Comparison of ENCODE assay signal across 8 mouse cellular contexts in the genomic region with DNA sequence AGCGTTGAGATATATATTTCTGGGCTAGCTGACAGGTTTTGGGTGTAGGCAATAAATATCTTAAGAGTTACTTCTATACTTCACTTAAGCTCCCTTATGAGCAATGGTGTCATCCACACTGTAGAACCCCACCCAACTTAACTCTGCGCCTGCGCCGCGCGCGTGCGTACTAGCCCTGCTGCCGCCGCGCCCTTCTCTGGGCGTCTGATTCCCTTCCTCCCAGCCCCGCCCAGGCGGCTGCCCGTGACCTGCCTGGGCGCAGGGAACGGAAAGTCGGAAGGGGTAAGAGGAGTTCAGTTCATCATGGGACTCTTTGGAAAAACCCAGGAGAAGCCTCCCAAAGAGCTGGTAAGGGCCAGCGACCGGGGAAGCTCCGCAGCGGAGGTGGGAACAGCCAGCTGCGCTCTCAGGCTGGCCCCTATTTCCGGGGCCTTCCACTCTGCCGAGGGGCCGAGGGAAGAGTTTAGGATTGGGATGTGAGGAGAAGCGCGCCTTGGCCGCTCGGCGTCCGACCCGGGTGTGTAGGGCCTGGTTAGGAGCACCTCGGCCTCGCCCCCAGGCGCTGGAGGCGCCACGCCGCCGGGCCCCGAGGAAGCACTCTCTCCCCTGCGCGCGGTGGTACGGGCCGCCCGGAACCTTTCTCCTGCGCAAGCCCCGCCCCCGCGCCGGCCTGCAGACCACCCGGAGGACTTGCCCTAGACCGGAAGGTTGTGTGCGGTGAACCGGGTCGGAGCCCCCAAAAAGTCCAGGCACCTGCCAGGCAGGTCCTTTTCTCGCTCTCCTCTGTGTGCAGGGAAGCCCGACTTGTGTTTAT. TPM values are rescaled to one million over a fixed set of nuclear protein-coding genes. Genes with fewer than 3 reads are reported as not detected.
A peak's percentile ranks its signal among the peaks of the same experiment; 100 is the strongest.
DNase-seq lines count a peak whose midpoint lies in the region; ATAC-seq and TF ChIP-seq lines count a peak whose summit lies in the region.

TSS of gene Chmp3 (plus strand) at position 112 of the 814 bp plus-strand sequence.

- H3K36me3 ChIP-seq in forebrain, embryonic 15.5 days, result no peaks in the 10 kb centered on the region

- no peaks in the 10 kb centered on the region for H3K27me3 ChIP-seq in forebrain, embryonic 15.5 days

- no peak for TF ChIP-seq CTCF in lung, adult 2 months (IDR thresholded peaks at IDR 0.05; ENCODE audit: insufficient read depth, low read length)

- intact Hi-C loops in heart, postnatal 25 days (cut with DNase I), result loop anchor here (2.0 kb wide), 2 partner anchors 49 to 103 kb away; partner anchors contain the start of gene Rmnd5a

- H3K4me2 ChIP-seq in forebrain, embryonic 15.5 days (replicated peaks), result peak within 1 kb of the TSS; percentile 54

- peak; percentile 95 for DNase-seq in ES-CJ7 (ENCODE audit: low read depth, low spot score)
- DNase-seq in cerebellum, adult 11 months, result peak; percentile 94
- peak; percentile 94 for DNase-seq in heart, postnatal 25 days (ENCODE audit: low spot score)
- peak; percentile 94 to 98 for DNase-seq in layer of hippocampus, adult 18-20 months (ENCODE audit: low spot score in 2 of 2)
- peak; percentile 98 for DNase-seq in lung, adult 2 months
- peak; percentile 89 to 90 for DNase-seq in thymus, adult 18-20 months

- no peaks in the 10 kb centered on the region for H3K9me3 ChIP-seq in forebrain, embryonic 15.5 days

- under 1% methylated on average over 59 of the region's 59 CpGs for WGBS in forebrain, embryonic 15.5 days
- WGBS in lung, adult 2 months, result under 1% methylated on average over 59 of the region's 59 CpGs

- H3K4me3 ChIP-seq in forebrain, embryonic 15.5 days, result peak within 1 kb of the TSS; percentile 75
- H3K4me3 ChIP-seq in lung, adult 2 months (replicated peaks; ENCODE audit: extremely low read depth, low read depth, low read length), result peak within 1 kb of the TSS; percentile 97

- peaks cover 10% of the 10 kb centered on the region for H3K4me1 ChIP-seq in forebrain, embryonic 15.5 days
- peaks cover 8% of the 10 kb centered on the region for H3K4me1 ChIP-seq in lung, adult 2 months (ENCODE audit: control insufficient read depth, insufficient read depth, low read length)

- H3K9ac ChIP-seq in forebrain, embryonic 15.5 days (replicated peaks), result peak within 1 kb of the TSS; percentile 96

- peak; percentile 80; the same call in 1 of the 2 replicates for TF ChIP-seq POLR2A in lung, adult 2 months (IDR thresholded peaks at IDR 0.05; ENCODE audit: borderline replicate concordance, extremely low read depth, low read depth, low read length)

- H3K27ac ChIP-seq in forebrain, embryonic 15.5 days (replicated peaks), result peak within 1 kb of the TSS; percentile 96

- peak; percentile 100 for ATAC-seq in forebrain, embryonic 15.5 days (replicated peaks)
- ATAC-seq in neutrophil, adult 5-6 weeks (ENCODE audit: extremely low read depth, insufficient number of reproducible peaks, low FRiP score, poor library complexity, severe bottlenecking), result peak; percentile 80

RNA-seq across cellular contexts. Expression of gene Chmp3, which starts in this region (rescaled TPM):
- polyA plus RNA-seq in forebrain, embryonic 15.5 days (2015; fragmentation: Nextera tagmentation; extraction: Ambion mirVana), result 61.6 and 65.9 TPM in 2 replicates
- 10 to 100 TPM; 47.2 to 51.2 TPM for total RNA-seq in heart, postnatal 25 days (2021)
- 100 to 1,000 TPM in 1 of 2 experiments, 10 to 100 TPM in 1; 98.6 to 103 TPM for total RNA-seq in layer of hippocampus, adult 18-20 months (2021)
- polyA plus RNA-seq in lung, adult 2 months (2012; rRNA removed), result 32.8 and 53.9 TPM in 2 replicates
- total RNA-seq in neutrophil, adult 5-6 weeks (2017), result 154 and 161 TPM in 2 replicates

Comparison
In these comparisons a context has a peak if more than half of its experiments do, and no peak if none do; other contexts are left out.
1. Peak in every context shown above with its lines: DNase-seq, ATAC-seq, H3K4me3 ChIP-seq and H3K27ac ChIP-seq.